Mouse (Mus musculus) stomach, embryonic 15.5 days (tissue): Measurements from ENCODE around the gene Trim30d. TPM values are rescaled to one million over a fixed set of nuclear protein-coding genes. Genes with fewer than 3 reads are reported as not detected.
"Not testable (repeated sequence)": the region's sequence is repeated elsewhere in the genome, so short reads cannot be mapped to it uniquely, and the experiment has no call there.

Experiments
- ATAC-seq: fragments of 200-750 bp; cut with Nextera tagmentation; 2 replicates; pipeline ENCODE4 v1.8.0; 2017; ENCODE audit warnings: low read depth, moderate number of reproducible peaks, moderate TSS enrichment; ENCODE audit not compliant: insufficient read depth, low FRiP score
- H3K27ac ChIP-seq: fragments of 300-500 bp; sonication (generic); 2 replicates; pipeline ENCODE4 v1.5.1; 2015; ENCODE audit warnings: mild to moderate bottlenecking, inconsistent platforms
- H3K27me3 ChIP-seq: fragments of 300-500 bp; sonication (generic); replicated peaks from 2 replicates; pipeline ENCODE4 v1.6.1; 2015; ENCODE audit warnings: inconsistent platforms
- H3K36me3 ChIP-seq: fragments of 300-500 bp; sonication (generic); 2 replicates; pipeline ENCODE4 v1.6.1; 2015; ENCODE audit warnings: inconsistent platforms
- H3K4me1 ChIP-seq: fragments of 300-500 bp; sonication (generic); 2 replicates; pipeline ENCODE4 v1.6.1; 2015; ENCODE audit warnings: inconsistent platforms
- H3K4me2 ChIP-seq: fragments of 300-500 bp; sonication (generic); 2 replicates; pipeline ENCODE4 v1.6.1; 2015; ENCODE audit warnings: mild to moderate bottlenecking, inconsistent platforms
- H3K4me3 ChIP-seq: fragments of 300-500 bp; sonication (generic); replicated peaks from 2 replicates; pipeline ENCODE4 v1.5.1; 2015; ENCODE audit warnings: inconsistent platforms
- H3K9ac ChIP-seq: fragments of 300-500 bp; sonication (generic); 2 replicates; pipeline ENCODE4 v1.6.1; 2015; ENCODE audit warnings: inconsistent platforms
- H3K9me3 ChIP-seq: fragments of 300-500 bp; sonication (generic); 2 replicates; pipeline ENCODE4 v1.6.1; 2016; ENCODE audit warnings: inconsistent platforms
- whole genome bisulfite sequencing: fragments of 180-500 bp; shearing (Covaris S2); methylation state at CpG from one replicate; pipeline ENCODE4 v1.1.7; 2015; 5-methylcytosine and 5-hydroxymethylcytosine counted together
- polyA plus RNA-seq: library from polyadenylated mRNA; unstranded; fragments of >200 nt; fragmentation: Nextera tagmentation; extraction: Ambion mirVana; gene quantifications from 2 replicates; pipeline ENCODE4 v1.2.1, GENCODE M21; 2015

The Trim30d gene
- polyA plus RNA-seq = 0.64 and 0.74 TPM in 2 replicates

GRCm38 (mm10) chr7:104507421-104508065 is at the start of gene Trim30d:
Gene Trim30d, minus strand, starts transcription at chr7:104507849.
- H3K4me3 ChIP-seq, H3K27me3 ChIP-seq, H3K27ac ChIP-seq, H3K4me1 ChIP-seq, H3K9ac ChIP-seq, H3K36me3 ChIP-seq, H3K9me3 ChIP-seq, H3K4me2 ChIP-seq: not testable (repeated sequence)
- peak; percentile 60; the same call in 1 of the 2 replicates for ATAC-seq

DNA sequence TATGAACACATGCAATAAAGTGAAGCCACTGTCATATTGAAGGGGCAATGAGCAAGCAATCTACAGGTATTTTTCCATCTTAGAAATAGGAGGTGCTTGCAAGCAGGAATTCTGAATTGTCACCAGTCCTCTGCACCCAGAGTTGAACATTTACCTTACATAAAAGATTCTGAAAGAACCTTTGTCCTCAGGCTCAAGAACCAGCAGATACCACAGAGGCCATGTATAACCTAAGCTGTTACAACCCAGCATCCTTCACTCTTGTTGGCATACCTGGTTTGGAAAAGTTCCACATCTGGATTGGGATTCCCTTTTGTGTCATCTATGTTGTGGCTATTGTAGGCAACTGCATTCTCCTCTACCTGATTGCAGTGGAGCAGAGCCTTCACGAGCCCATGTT is 45.1 kb upstream of the Trim30d start:
- WGBS = 60% methylated on average over 1 of the region's 1 CpGs
- no peak for ATAC-seq
- H3K9ac ChIP-seq = no peak overlapping the region

GRCm38 (mm10) chr7:104549833-104550232 is 42.2 kb upstream of the Trim30d start, which contains the start of gene Olfr651:
Gene Olfr651, plus strand, starts transcription at chr7:104550133.
- no peaks in the 10 kb centered on the region for H3K9me3 ChIP-seq
- no peak for ATAC-seq
- no peak within 1 kb of the TSS for H3K4me3 ChIP-seq
- H3K36me3 ChIP-seq = no peaks in the 10 kb centered on the region
- H3K4me1 ChIP-seq = no peaks in the 10 kb centered on the region
- WGBS = 80% methylated on average over 5 of the region's 5 CpGs
- no peak within 1 kb of the TSS for H3K9ac ChIP-seq
- no peak within 1 kb of the TSS for H3K27ac ChIP-seq
- H3K27me3 ChIP-seq = no peaks in the 10 kb centered on the region
- H3K4me2 ChIP-seq = no peak within 1 kb of the TSS

More for the DNA sequence above, 45.1 kb upstream of the Trim30d start:
- H3K27me3 ChIP-seq = no peaks in the 10 kb centered on the region
- H3K4me2 ChIP-seq = no peak overlapping the region
- H3K36me3 ChIP-seq = no peaks in the 10 kb centered on the region
- no peaks in the 10 kb centered on the region for H3K9me3 ChIP-seq
- no peaks in the 10 kb centered on the region for H3K4me1 ChIP-seq
- H3K4me3 ChIP-seq = no peak overlapping the region
- no peak overlapping the region for H3K27ac ChIP-seq

DNA sequence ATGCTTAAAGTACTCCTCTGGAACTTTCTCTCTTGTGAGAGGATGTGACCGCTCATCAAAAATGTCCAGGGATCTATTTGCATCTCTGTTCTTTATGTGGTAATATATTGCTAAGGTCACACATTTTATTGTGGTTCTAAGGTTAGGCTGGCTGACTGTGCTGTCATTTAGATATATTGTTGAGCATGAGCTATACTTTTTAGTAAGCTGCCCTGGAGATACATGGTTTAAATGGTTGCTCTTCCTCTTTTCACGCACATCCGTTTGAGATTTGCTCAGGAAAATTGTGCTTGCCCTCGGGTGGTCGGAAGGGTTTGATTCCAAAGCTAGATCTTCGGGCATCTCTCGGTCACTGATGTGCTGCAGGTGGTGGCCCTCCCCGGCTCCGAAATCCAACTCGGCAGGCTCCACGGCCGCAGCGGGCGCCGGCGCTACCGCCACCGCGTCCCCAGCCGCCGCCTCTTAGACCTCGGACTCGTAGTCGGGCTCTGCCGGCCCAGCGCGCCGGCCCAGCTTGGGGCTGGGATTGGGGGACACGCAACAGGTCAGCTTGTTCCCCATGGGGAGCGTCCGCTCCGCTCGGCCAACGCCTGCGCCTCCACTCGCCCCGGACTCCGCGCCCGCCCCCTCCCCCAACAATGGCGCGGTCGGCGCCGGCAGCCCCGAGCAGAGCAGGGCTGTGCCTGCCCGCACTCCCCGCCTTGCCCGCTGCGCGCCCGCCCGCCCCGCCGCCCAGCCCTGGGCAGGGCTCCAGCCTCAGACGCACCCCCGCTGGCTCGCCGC is 5.9 kb downstream of the Trim30d start:
- Histone ChIP-seq H3K27me3 (no peaks in the 10 kb centered on the region), H3K9ac (0 out of 2 replicates have a peak overlapping the region, but pooled peaks have one; percentile 22), H3K9me3 (no peaks in the 10 kb centered on the region), H3K4me2 (peak overlapping the region; percentile 75), H3K4me3 (peak overlapping the region; percentile 50), H3K4me1 (no peaks in the 10 kb centered on the region), H3K27ac (no peak overlapping the region), H3K36me3 (no peaks in the 10 kb centered on the region)
- WGBS = 2% methylated on average over 45 of the region's 59 CpGs
- ATAC-seq = peak; percentile 70

GRCm38 (mm10) chr7:104501186-104501585 is 6.5 kb downstream of the Trim30d start:
- H3K4me3 ChIP-seq, H3K27ac ChIP-seq, H3K4me1 ChIP-seq, H3K9me3 ChIP-seq, H3K4me2 ChIP-seq, H3K27me3 ChIP-seq, ATAC-seq, H3K9ac ChIP-seq, H3K36me3 ChIP-seq: not testable (repeated sequence)
- 50% methylated on average over 6 of the region's 6 CpGs for WGBS

GRCm38 (mm10) chr7:104499464-104499863 is 8.2 kb downstream of the Trim30d start:
- H3K36me3 ChIP-seq, H3K4me3 ChIP-seq, H3K4me2 ChIP-seq, H3K27me3 ChIP-seq, H3K9me3 ChIP-seq, H3K27ac ChIP-seq, H3K4me1 ChIP-seq, H3K9ac ChIP-seq, ATAC-seq: not testable (repeated sequence)
- 81% methylated on average over 7 of the region's 8 CpGs for WGBS

- Histone ChIP-seq H3K27me3 (no peaks in the 10 kb centered on the region), H3K9me3 (no peaks in the 10 kb centered on the region), H3K9ac (no peak within 1 kb of the TSS), H3K4me2 (no peak within 1 kb of the TSS), H3K4me1 (no peaks in the 10 kb centered on the region), H3K27ac (no peak within 1 kb of the TSS), H3K4me3 (no peak within 1 kb of the TSS), H3K36me3 (no peaks in the 10 kb centered on the region)
- 65% methylated on average over 3 of the region's 3 CpGs for WGBS
- ATAC-seq = peak; percentile 66
These were observed 42.4 kb downstream of the Trim30d start, which contains the start of gene Trim30a for GRCm38 (mm10) chr7:104465065-104465744. Gene Trim30a, minus strand, starts transcription at chr7:104465193.

GRCm38 (mm10) chr7:104445961-104446645 is 61.5 kb downstream of the Trim30d start:
- WGBS = 45% methylated on average over 2 of the region's 2 CpGs
- no peak overlapping the region for H3K4me2 ChIP-seq
- peak; percentile 58; the same call in 1 of the 2 replicates for ATAC-seq

More at GRCm38 (mm10) chr7:104445961-104446645, 61.5 kb downstream of the Trim30d start:
- Histone ChIP-seq H3K4me1 (no peaks in the 10 kb centered on the region), H3K9me3 (no peaks in the 10 kb centered on the region), H3K27ac (0 out of 2 replicates have a peak overlapping the region, but pooled peaks have one; percentile 35), H3K9ac (no peak overlapping the region), H3K27me3 (no peaks in the 10 kb centered on the region), H3K36me3 (no peaks in the 10 kb centered on the region), H3K4me3 (no peak overlapping the region)

Other genes starting within 250 kb of the Trim30d start
- gene Trim5, start 219.8 kb downstream of the Trim30d start, polyA plus RNA-seq = 0.50 and 0.61 TPM in 2 replicates
- 6.2 TPM in 2 replicates for gene Trim12a, start 192.4 kb downstream of the Trim30d start, polyA plus RNA-seq
- gene Trim34b, start 178.4 kb downstream of the Trim30d start, polyA plus RNA-seq = 0.06 TPM in 1 of 2 replicates, not detected in the other
- 2.4 and 2.5 TPM in 2 replicates for gene Trim12c, start 154.5 kb downstream of the Trim30d start, polyA plus RNA-seq
- gene Trim30b, start 138.0 kb downstream of the Trim30d start, polyA plus RNA-seq = 0.19 and 0.33 TPM in 2 replicates
- 0.35 and 0.54 TPM in 2 replicates for gene Trim30c, start 107.0 kb downstream of the Trim30d start, polyA plus RNA-seq
- gene Trim30a, start 42.7 kb downstream of the Trim30d start, polyA plus RNA-seq = 1.8 and 2.2 TPM in 2 replicates
- not detected in 2 replicates for gene Olfr651, start 42.3 kb upstream of the Trim30d start, polyA plus RNA-seq
- not detected in 2 replicates for gene Olfr652, start 53.1 kb upstream of the Trim30d start, polyA plus RNA-seq
- gene Olfr653, start 69.5 kb upstream of the Trim30d start, polyA plus RNA-seq = not detected in 2 replicates
- not detected in 2 replicates for gene Olfr654, start 79.2 kb upstream of the Trim30d start, polyA plus RNA-seq
- gene Olfr655, start 93.9 kb upstream of the Trim30d start, polyA plus RNA-seq = not detected in 2 replicates
- gene Olfr656, start 106.1 kb upstream of the Trim30d start, polyA plus RNA-seq = not detected in 2 replicates
- gene Olfr657, start 116.9 kb upstream of the Trim30d start, polyA plus RNA-seq = not detected in 2 replicates
- gene Olfr658, start 139.5 kb upstream of the Trim30d start, polyA plus RNA-seq = not detected in 2 replicates
- not detected in 2 replicates for gene Olfr659, start 158.9 kb upstream of the Trim30d start, polyA plus RNA-seq
- gene Olfr661, start 178.7 kb upstream of the Trim30d start, polyA plus RNA-seq = not detected in 2 replicates